Mouse (Mus musculus): Measurements from ENCODE around the gene Rps18.
"Not testable (repeated sequence)": the region's sequence is repeated elsewhere in the genome, so short reads cannot be mapped to it uniquely, and the experiment has no call there.

GRCm38 (mm10) chr17:33952015-33952414 lies 3.8 kb downstream of the Rps18 start:
- not testable (repeated sequence) for TF ChIP-seq E2F4 (IDR thresholded peaks at IDR 0.05; ENCODE audit: insufficient read depth); MAX (IDR thresholded peaks at IDR 0.05; ENCODE audit: low read depth); POLR2AphosphoS2 (IDR thresholded peaks at IDR 0.05; ENCODE audit: insufficient read length, low read depth)
